Mouse (Mus musculus): ENCODE results near the gene Ptpn6. TPM values are rescaled to one million over a fixed set of nuclear protein-coding genes. Genes with fewer than 3 reads are reported as not detected.
A peak's percentile ranks its signal among the peaks of the same experiment; 100 is the strongest.

The Ptpn6 gene
- polyA plus RNA-seq, 1 experiment: 31.7 TPM

DNA sequence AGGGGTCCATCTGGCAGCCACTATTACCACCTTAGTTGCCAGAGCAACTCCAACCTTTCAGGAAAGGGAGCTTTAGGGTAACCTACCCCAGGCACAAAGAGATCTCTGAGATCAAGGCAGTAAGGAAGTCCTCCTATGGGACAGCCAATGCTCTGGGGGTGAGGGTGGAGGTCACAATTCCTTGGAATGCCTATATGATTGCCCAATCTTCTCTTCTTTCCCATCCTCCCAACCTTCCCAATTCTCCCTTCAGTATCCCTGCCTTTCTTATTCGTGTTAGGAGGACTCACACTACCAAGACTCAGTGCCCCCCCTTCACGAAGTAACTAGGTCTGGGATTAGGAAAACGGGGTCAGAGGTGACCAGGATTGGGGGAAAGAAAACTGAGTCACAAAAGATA, 16.8 kb upstream of the Ptpn6 start:
- Histone ChIP-seq H3K36me3 (ENCODE audit: control insufficient read depth, insufficient read depth, low read length) (no peaks in the 10 kb centered on the region), H3K4me3 (ENCODE audit: insufficient read depth, low read depth, low read length) (peak overlapping the region; percentile 91), H3K4me1 (ENCODE audit: control insufficient read depth, insufficient read depth, low read length) (peaks cover 22% of the 10 kb centered on the region), H3K27me3 (replicated peaks; ENCODE audit: control insufficient read depth, insufficient read depth, low read length) (no peaks in the 10 kb centered on the region), H3K27ac (ENCODE audit: insufficient read depth, low read depth, low read length) (peak overlapping the region; percentile 79)
- no peak for TF ChIP-seq CTCF (conservative IDR thresholded peaks at IDR 0.05; ENCODE audit: insufficient read depth, insufficient read length, low read depth, low read length)
- no peak for TF ChIP-seq POLR2A (IDR thresholded peaks at IDR 0.05; ENCODE audit: low read depth, low read length)
- WGBS: 3% methylated on average over 3 of the region's 3 CpGs
- no peak for DNase-seq

DNA sequence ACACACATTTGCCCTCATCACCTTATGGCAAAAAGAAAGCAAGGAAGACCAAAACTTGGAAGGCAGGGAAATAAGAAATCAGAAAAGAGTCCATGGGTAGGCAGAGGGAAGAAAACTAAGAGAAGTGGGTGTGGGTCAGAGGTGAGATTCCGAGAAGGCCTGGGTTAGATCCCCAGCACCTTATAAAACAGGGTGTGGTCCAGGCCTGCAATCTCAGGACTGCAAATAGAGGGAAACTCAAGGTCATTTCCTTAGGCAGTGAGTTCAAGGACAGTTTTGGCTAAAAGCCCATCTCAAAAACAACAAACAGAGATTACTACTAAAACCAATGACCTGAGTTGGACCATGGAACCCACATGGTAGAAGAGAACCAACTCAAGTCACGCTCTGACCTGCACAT, 15.3 kb upstream of the Ptpn6 start:
- Histone ChIP-seq H3K27ac (ENCODE audit: insufficient read depth, low read depth, low read length) (peak overlapping the region; percentile 40), H3K4me1 (ENCODE audit: control insufficient read depth, insufficient read depth, low read length) (peaks cover 22% of the 10 kb centered on the region), H3K4me3 (ENCODE audit: insufficient read depth, low read depth, low read length) (no peak overlapping the region), H3K27me3 (replicated peaks; ENCODE audit: control insufficient read depth, insufficient read depth, low read length) (no peaks in the 10 kb centered on the region), H3K36me3 (ENCODE audit: control insufficient read depth, insufficient read depth, low read length) (no peaks in the 10 kb centered on the region)
- TF ChIP-seq CTCF (conservative IDR thresholded peaks at IDR 0.05; ENCODE audit: insufficient read depth, insufficient read length, low read depth, low read length) (no peak), POLR2A (IDR thresholded peaks at IDR 0.05; ENCODE audit: low read depth, low read length) (no peak)
- peak; percentile 47 for DNase-seq
- WGBS: 56% methylated on average over 2 of the region's 2 CpGs

DNA sequence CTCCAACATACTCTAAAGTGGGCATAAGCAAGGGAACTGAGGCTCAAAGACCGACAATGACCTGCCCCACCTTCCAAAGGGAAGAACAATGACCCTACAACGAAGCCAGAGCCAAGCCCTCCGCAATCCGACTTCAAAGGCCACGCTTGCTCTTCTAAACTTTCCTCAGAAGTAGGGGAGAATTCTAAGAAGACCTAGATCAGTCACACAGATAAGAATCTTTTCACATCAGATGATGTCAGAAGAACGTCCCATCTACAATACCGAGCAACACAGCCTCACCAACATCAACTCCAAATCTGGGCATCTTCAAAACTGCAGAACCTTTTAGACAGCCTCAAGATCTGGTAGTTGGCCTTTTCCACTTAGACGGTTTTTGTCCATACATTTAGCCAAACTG, 11.9 kb upstream of the Ptpn6 start:
- TF ChIP-seq POLR2A (IDR thresholded peaks at IDR 0.05; ENCODE audit: low read depth, low read length) (no peak), CTCF (conservative IDR thresholded peaks at IDR 0.05; ENCODE audit: insufficient read depth, insufficient read length, low read depth, low read length) (no peak)
- peaks cover 13% of the 10 kb centered on the region for H3K4me1 ChIP-seq (ENCODE audit: control insufficient read depth, insufficient read depth, low read length)
- no peak for DNase-seq
- 84% methylated on average over 8 of the region's 8 CpGs for WGBS
- H3K4me3 ChIP-seq (ENCODE audit: insufficient read depth, low read depth, low read length): no peak overlapping the region
- H3K27me3 ChIP-seq (replicated peaks; ENCODE audit: control insufficient read depth, insufficient read depth, low read length): no peaks in the 10 kb centered on the region
- no peak overlapping the region for H3K27ac ChIP-seq (ENCODE audit: insufficient read depth, low read depth, low read length)
- 0 out of 2 replicates have a peak, but pooled peaks cover 1% of the 10 kb centered on the region for H3K36me3 ChIP-seq (ENCODE audit: control insufficient read depth, insufficient read depth, low read length)

DNA sequence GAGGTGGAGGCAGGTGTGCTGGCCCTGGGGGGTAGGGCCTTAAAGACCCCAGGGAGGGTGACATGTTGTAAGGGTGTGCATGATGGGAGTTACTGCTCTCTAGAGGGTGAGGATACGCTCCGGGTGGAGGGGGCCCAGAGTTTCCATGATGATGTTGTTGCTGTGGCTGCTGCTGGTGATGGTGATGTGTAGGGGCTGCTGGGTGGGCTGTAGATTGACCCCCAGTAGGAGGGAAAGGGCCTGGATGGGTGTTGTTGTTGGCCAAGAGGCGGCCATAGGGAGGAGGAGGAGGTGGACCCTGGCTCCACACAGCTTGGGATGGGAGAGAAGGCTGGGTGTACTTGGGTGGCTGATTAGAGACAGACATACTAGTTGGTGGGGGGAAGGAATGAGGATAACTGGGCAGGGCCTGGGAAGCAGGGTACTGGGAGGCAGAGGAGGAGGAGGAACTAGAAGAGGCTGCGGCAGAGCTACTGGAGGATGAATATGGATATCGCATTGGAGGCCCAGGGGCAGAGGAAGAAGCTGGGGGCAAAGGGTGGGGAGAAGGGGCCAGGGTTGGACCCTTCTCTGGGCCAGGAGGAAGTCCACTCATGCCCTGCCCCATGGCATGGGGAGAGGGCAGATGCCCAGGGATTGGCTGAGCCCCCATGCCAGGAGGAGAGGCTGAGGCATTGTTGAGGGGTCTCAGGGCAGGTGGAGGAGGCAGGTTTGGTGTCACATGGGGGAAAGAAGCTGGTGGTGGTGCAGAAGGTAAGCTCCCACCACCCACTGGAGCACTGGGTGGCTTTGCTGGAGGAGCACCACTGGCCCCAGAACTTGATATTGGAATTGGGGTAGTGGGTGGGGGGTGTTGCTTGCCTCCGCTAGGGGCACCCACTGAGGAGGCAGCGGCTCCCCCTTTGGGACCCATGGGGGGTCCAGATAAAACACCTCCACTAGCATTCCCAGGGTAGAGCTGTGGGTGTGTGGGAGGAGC, 8.4 kb upstream of the Ptpn6 start:
- Histone ChIP-seq H3K36me3 (ENCODE audit: control insufficient read depth, insufficient read depth, low read length) (0 out of 2 replicates have a peak, but pooled peaks cover 1% of the 10 kb centered on the region), H3K4me3 (ENCODE audit: insufficient read depth, low read depth, low read length) (no peak overlapping the region), H3K27me3 (replicated peaks; ENCODE audit: control insufficient read depth, insufficient read depth, low read length) (no peaks in the 10 kb centered on the region), H3K27ac (ENCODE audit: insufficient read depth, low read depth, low read length) (no peak overlapping the region), H3K4me1 (ENCODE audit: control insufficient read depth, insufficient read depth, low read length) (peaks cover 7% of the 10 kb centered on the region; the same call in 1 of the 2 replicates)
- WGBS: 88% methylated on average over 7 of the region's 7 CpGs
- no peak for TF ChIP-seq POLR2A (IDR thresholded peaks at IDR 0.05; ENCODE audit: low read depth, low read length)
- TF ChIP-seq CTCF (conservative IDR thresholded peaks at IDR 0.05; ENCODE audit: insufficient read depth, insufficient read length, low read depth, low read length): no peak
- no peak for DNase-seq

DNA sequence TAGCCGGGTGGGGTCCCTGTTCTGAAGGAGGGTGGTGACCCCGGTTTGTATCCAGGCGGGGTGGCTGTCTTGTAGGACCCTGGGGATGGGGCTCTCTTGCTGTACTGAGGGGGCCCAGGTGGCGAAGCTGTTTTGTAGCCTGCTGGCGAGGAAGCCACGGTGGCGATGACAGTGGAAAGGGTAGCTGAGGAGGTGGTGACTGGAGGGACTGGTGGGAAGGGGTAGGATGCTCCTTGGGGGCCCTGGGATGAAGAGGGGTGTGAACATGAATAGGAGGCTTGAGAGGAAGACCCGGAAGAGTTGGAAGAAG, 7.7 kb upstream of the Ptpn6 start:
- peaks cover 12% of the 10 kb centered on the region; the same call in 1 of the 2 replicates for H3K4me1 ChIP-seq (ENCODE audit: control insufficient read depth, insufficient read depth, low read length)
- 31% methylated on average over 8 of the region's 8 CpGs for WGBS
- TF ChIP-seq POLR2A (IDR thresholded peaks at IDR 0.05; ENCODE audit: low read depth, low read length) (no peak), CTCF (conservative IDR thresholded peaks at IDR 0.05; ENCODE audit: insufficient read depth, insufficient read length, low read depth, low read length) (no peak)
- H3K27ac ChIP-seq (ENCODE audit: insufficient read depth, low read depth, low read length): peak overlapping the region; percentile 54
- 0 out of 2 replicates have a peak, but pooled peaks cover 1% of the 10 kb centered on the region for H3K36me3 ChIP-seq (ENCODE audit: control insufficient read depth, insufficient read depth, low read length)
- DNase-seq: no peak
- H3K27me3 ChIP-seq (replicated peaks; ENCODE audit: control insufficient read depth, insufficient read depth, low read length): no peaks in the 10 kb centered on the region
- H3K4me3 ChIP-seq (ENCODE audit: insufficient read depth, low read depth, low read length): peak overlapping the region; percentile 71; the same call in 1 of the 2 replicates

DNA sequence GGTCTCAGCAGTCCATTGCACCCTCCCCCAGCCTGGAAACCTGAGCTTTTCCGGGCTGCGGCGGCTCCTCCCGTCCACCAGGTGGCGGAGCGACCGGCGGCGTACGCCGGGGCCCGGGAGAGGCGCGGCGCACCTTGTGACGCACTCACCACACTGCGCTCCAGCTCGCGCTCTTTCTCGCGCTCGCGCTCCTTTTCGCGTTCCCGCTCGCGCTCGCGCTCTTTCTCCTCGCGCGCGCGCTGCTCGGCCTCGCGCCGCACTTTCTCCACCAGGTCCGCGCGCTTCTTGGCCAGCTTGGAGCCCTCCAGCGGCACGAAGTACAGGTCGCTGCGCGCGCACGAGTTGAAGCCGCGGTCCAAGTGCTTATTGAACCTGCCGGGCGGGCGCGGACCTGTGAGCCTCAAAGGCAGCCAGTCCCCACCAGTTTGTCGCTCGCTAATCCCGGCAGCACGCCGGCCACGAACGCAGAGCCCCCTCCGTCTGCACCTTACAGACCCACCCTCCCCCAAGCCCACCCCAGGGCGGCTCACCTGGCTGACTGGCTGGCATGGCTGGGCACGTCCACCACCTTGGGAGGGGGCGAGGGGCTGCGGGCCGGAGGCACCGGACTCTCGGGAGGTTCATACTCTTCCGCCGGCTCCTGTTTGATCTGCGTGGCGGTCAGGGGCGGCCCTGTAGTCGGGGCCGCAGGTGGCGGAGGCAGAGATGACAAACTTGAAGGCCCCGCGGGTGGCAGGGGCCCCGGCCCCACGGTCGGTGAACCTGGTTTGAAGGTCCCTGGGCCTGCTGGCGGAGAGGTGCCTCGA, 7.2 kb upstream of the Ptpn6 start:
- Histone ChIP-seq H3K27me3 (replicated peaks; ENCODE audit: control insufficient read depth, insufficient read depth, low read length) (no peaks in the 10 kb centered on the region), H3K36me3 (ENCODE audit: control insufficient read depth, insufficient read depth, low read length) (0 out of 2 replicates have a peak, but pooled peaks cover 1% of the 10 kb centered on the region)

More for the DNA sequence above, 7.2 kb upstream of the Ptpn6 start:
- 2% methylated on average over 85 of the region's 85 CpGs for WGBS
- Histone ChIP-seq H3K4me3 (ENCODE audit: insufficient read depth, low read depth, low read length) (peak overlapping the region; percentile 71), H3K27ac (ENCODE audit: insufficient read depth, low read depth, low read length) (peak overlapping the region; percentile 72), H3K4me1 (ENCODE audit: control insufficient read depth, insufficient read depth, low read length) (peaks cover 12% of the 10 kb centered on the region; the same call in 1 of the 2 replicates)
- DNase-seq: peak; percentile 97
- TF ChIP-seq POLR2A (IDR thresholded peaks at IDR 0.05; ENCODE audit: low read depth, low read length): peak; percentile 72
- peak; percentile 70 for TF ChIP-seq CTCF (conservative IDR thresholded peaks at IDR 0.05; ENCODE audit: insufficient read depth, insufficient read length, low read depth, low read length)

Data from kidney, adult 2 months (tissue).